In genomic region chr4:56243863-56244262, GRCm38 (mm10) we compare ENCODE assay signal across 26 mouse cellular contexts.
DNase-seq lines count a peak whose midpoint lies in the region; ATAC-seq lines count a peak whose summit lies in the region.
"Had no signal": no experiment of that assay in that cellular context is flagged by ENCODE, and none has a peak within 500 bp of the region (broad histone marks: within the 10 kb centered on the region; RNA-seq: fewer than 3 reads in every experiment).

No protein-coding gene starts in this region.

- intact Hi-C loops in left cerebral cortex, postnatal 4 days (cut with DNase I): no loop called here

- no peaks in the 10 kb centered on the region for H3K36me3 ChIP-seq in hindbrain, embryonic 11.5 days (ENCODE audit: control insufficient read depth, insufficient read depth, low read length)
- H3K36me3 ChIP-seq in hindbrain, embryonic 14.5 days (replicated peaks; ENCODE audit: control insufficient read depth, insufficient read depth): no peaks in the 10 kb centered on the region
- no peaks in the 10 kb centered on the region for H3K36me3 ChIP-seq in embryonic facial prominence, embryonic 11.5 days (replicated peaks; ENCODE audit: control insufficient read depth, insufficient read depth, low read depth, low read length)
- H3K36me3 ChIP-seq: forebrain, embryonic 10.5 days; liver, embryonic 12.5 days; neural tube, embryonic 12.5 days had no signal

- no peak for ATAC-seq in hindbrain, embryonic 11.5 days (ENCODE audit: low FRiP score)
- ATAC-seq in hindbrain, embryonic 14.5 days (ENCODE audit: low FRiP score): no peak
- ATAC-seq in embryonic facial prominence, embryonic 11.5 days (replicated peaks; ENCODE audit: insufficient number of reproducible peaks, low FRiP score, low TSS enrichment, low read depth): peak; percentile 52; the same call in 1 of the 2 replicates
- ATAC-seq: activated CD4-positive, CD25-positive, alpha-beta regulatory T cell, adult 4 months; forebrain, postnatal 0 days; hindbrain, embryonic 16.5 days; intestine, embryonic 16.5 days; liver, embryonic 12.5 days had no signal

- DNase-seq in hindbrain, embryonic 11.5 days (ENCODE audit: low spot score): peak; percentile 22
- no peak for DNase-seq in hindbrain, embryonic 14.5 days (ENCODE audit: low spot score)
- DNase-seq in embryonic facial prominence, embryonic 11.5 days (ENCODE audit: low spot score): peak; percentile 87
- DNase-seq in forelimb bud, embryonic 11.5 days (ENCODE audit: low read depth, low spot score): peak; percentile 72
- DNase-seq in mesoderm, embryonic 11.5 days (ENCODE audit: low read depth, low spot score): peak; percentile 33
- DNase-seq in left cerebral cortex, postnatal 4 days: no peak
- no peak for DNase-seq in kidney, adult 18-20 months
- DNase-seq: adrenal gland, postnatal 14 days; cerebellum, adult 8-10 months; cerebellum, postnatal 36 days; forebrain, postnatal 0 days; gastrocnemius, postnatal 10 days; heart, adult 18-20 months; kidney, postnatal 4 days; layer of hippocampus, adult 9-11 months; lung, adult 18-20 months; lung, postnatal 10 days; right cerebral cortex, postnatal 14 days had no signal

- H3K4me2 ChIP-seq in hindbrain, embryonic 11.5 days (replicated peaks; ENCODE audit: low read depth, low read length): no peak overlapping the region
- no peak overlapping the region for H3K4me2 ChIP-seq in hindbrain, embryonic 14.5 days (replicated peaks)
- no peak overlapping the region for H3K4me2 ChIP-seq in embryonic facial prominence, embryonic 11.5 days (ENCODE audit: low read depth, low read length)
- H3K4me2 ChIP-seq: liver, embryonic 12.5 days; midbrain, embryonic 11.5 days; neural tube, embryonic 12.5 days had no signal

- no peak overlapping the region for H3K9ac ChIP-seq in hindbrain, embryonic 11.5 days (ENCODE audit: low read depth, low read length)
- no peak overlapping the region for H3K9ac ChIP-seq in hindbrain, embryonic 14.5 days
- no peak overlapping the region for H3K9ac ChIP-seq in embryonic facial prominence, embryonic 11.5 days (replicated peaks; ENCODE audit: low read length)
- H3K9ac ChIP-seq: forebrain, postnatal 0 days; liver, embryonic 12.5 days; neural tube, embryonic 12.5 days had no signal

- H3K27ac ChIP-seq in hindbrain, embryonic 11.5 days (ENCODE audit: low read depth, low read length): no peak overlapping the region
- H3K27ac ChIP-seq in hindbrain, embryonic 14.5 days: no peak overlapping the region
- no peak overlapping the region for H3K27ac ChIP-seq in embryonic facial prominence, embryonic 11.5 days (replicated peaks; ENCODE audit: low read depth, low read length)
- H3K27ac ChIP-seq: forebrain, embryonic 10.5 days; liver, embryonic 12.5 days; neural tube, embryonic 12.5 days; stomach, postnatal 0 days had no signal

- no peaks in the 10 kb centered on the region for H3K9me3 ChIP-seq in hindbrain, embryonic 11.5 days (ENCODE audit: control insufficient read depth, low read length)
- H3K9me3 ChIP-seq in hindbrain, embryonic 14.5 days (ENCODE audit: control insufficient read depth, low read length): no peaks in the 10 kb centered on the region
- H3K9me3 ChIP-seq in embryonic facial prominence, embryonic 11.5 days (replicated peaks; ENCODE audit: control insufficient read depth, low read length): no peaks in the 10 kb centered on the region
- H3K9me3 ChIP-seq: forebrain, embryonic 10.5 days; liver, embryonic 12.5 days; neural tube, embryonic 12.5 days had no signal

- 67% methylated on average over 6 of the region's 6 CpGs for WGBS in hindbrain, embryonic 11.5 days
- WGBS in hindbrain, embryonic 14.5 days: 85% methylated on average over 6 of the region's 6 CpGs
- WGBS in embryonic facial prominence, embryonic 11.5 days: 36% methylated on average over 6 of the region's 6 CpGs

- H3K4me1 ChIP-seq in hindbrain, embryonic 11.5 days (replicated peaks; ENCODE audit: control insufficient read depth, insufficient read depth, low read length): no peaks in the 10 kb centered on the region
- H3K4me1 ChIP-seq in hindbrain, embryonic 14.5 days (replicated peaks; ENCODE audit: control insufficient read depth, insufficient read depth, low read length): no peaks in the 10 kb centered on the region
- no peaks in the 10 kb centered on the region; the same call in 1 of the 2 replicates for H3K4me1 ChIP-seq in embryonic facial prominence, embryonic 11.5 days (ENCODE audit: control insufficient read depth, insufficient read depth, low read length)
- H3K4me1 ChIP-seq: forebrain, embryonic 10.5 days; liver, embryonic 12.5 days; neural tube, embryonic 12.5 days had no signal

- no peaks in the 10 kb centered on the region for H3K27me3 ChIP-seq in hindbrain, embryonic 11.5 days (ENCODE audit: control insufficient read depth, insufficient read depth, low read length)
- no peaks in the 10 kb centered on the region for H3K27me3 ChIP-seq in hindbrain, embryonic 14.5 days (ENCODE audit: control insufficient read depth, insufficient read depth, low read length)
- no peaks in the 10 kb centered on the region for H3K27me3 ChIP-seq in embryonic facial prominence, embryonic 11.5 days (ENCODE audit: control insufficient read depth, insufficient read depth, low read length)
- H3K27me3 ChIP-seq: liver, embryonic 12.5 days; neural tube, embryonic 12.5 days had no signal

- H3K4me3 ChIP-seq in hindbrain, embryonic 11.5 days (ENCODE audit: low read depth, low read length): no peak overlapping the region
- H3K4me3 ChIP-seq in hindbrain, embryonic 14.5 days (replicated peaks; ENCODE audit: low read length): no peak overlapping the region
- no peak overlapping the region for H3K4me3 ChIP-seq in embryonic facial prominence, embryonic 11.5 days (ENCODE audit: low read depth, low read length)
- H3K4me3 ChIP-seq: forebrain, embryonic 10.5 days; liver, embryonic 12.5 days; neural tube, embryonic 12.5 days had no signal

Comparison
In these comparisons a context has a peak if more than half of its experiments do, and no peak if none do; other contexts are left out.
1. DNase-seq: peak in hindbrain, embryonic 11.5 days (single experiment), embryonic facial prominence, embryonic 11.5 days (single experiment), forelimb bud, embryonic 11.5 days (single experiment) and mesoderm, embryonic 11.5 days (single experiment); none in hindbrain, embryonic 14.5 days (single experiment), left cerebral cortex, postnatal 4 days (single experiment) and kidney, adult 18-20 months (single experiment).